Mouse (Mus musculus): ENCODE results near the gene Spns3. TPM values are rescaled to one million over a fixed set of nuclear protein-coding genes. Genes with fewer than 3 reads are reported as not detected.
"Not testable (repeated sequence)": the region's sequence is repeated elsewhere in the genome, so short reads cannot be mapped to it uniquely, and the experiment has no call there.

The Spns3 gene
- total RNA-seq, 2 experiments from 2014 or later = 0.10 TPM; not detected in 1

DNA sequence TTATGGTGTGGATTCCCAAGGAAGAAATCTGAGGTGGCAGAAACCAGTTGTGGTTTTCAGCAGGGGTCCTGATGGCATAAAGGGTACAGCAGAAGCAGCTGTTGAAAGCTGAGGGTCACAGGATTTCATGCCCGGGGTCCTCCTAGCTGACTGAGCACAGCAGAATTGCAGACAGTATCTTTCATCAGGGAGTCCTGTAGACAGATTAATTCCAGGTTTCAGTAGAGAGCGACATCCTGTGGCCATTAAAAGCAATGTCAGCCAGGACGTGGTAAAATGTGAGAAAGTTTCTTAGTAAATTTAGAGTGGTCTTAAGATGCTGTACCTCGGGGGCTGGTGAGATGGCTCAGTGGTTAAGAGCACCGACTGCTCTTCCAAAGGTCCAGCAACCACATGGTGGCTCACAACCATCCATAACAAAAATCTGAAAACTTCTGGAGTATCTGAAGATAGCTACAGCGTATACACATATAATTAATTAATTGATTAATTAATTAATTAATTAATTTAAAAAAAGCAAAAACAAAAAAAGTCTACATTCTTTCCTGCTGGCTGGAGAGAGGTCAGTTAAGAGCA is 14.0 kb upstream of the Spns3 start:
- DNase-seq = no peak
- intact Hi-C loops (cut with DNase I; ENCODE audit: low total_unique reads) = loop anchor here (5.0 kb wide), 3 partner anchors 72 to 127 kb away; partner anchors contain the start of gene Ggt6

DNA sequence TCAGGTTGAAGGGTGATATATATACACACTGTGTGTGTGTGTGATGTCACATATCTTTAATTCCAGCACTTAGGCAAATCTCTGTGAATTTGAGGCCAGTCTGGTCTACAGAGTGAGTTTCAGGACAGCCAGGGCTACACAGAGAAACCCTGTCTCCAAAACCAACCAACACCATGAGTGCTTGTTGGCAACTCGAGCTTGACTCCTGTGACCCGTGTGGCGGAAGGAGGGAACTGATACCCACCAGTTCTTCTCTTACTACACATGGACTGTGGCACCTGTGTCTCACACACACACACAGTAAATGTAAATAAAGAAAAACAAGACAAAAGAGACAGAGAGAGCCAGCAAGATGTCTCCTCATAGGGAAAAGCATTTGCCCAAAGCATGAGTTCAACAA is 10.4 kb upstream of the Spns3 start:
- DNase-seq = no peak
- intact Hi-C loops (cut with DNase I; ENCODE audit: low total_unique reads) = loop anchor here (5.0 kb wide), 3 partner anchors 68 to 123 kb away; partner anchors contain the start of gene Ggt6

DNA sequence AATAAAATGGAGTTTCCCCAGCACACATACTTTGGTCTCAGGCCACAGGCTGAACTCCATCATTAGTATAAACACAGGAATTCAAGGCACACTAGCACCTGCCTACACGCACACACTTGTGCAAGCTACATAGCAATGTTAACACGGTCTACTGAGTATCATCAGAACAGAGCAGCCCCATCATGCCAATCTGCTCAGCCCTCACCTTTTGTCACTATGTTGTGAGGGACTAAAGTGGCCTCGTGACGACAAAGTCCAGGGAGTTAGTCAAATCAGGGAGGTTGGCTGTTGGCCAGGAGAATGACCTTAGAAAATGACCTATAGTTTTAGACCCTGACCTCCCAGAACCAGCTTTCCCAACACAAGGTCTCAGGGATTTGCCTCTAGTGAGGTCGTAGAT is 7.8 kb upstream of the Spns3 start:
- DNase-seq = no peak
- intact Hi-C loops (cut with DNase I; ENCODE audit: low total_unique reads) = loop anchor here (10.0 kb wide), 1 partner anchor 333 kb away; no protein-coding TSS in a partner anchor

DNA sequence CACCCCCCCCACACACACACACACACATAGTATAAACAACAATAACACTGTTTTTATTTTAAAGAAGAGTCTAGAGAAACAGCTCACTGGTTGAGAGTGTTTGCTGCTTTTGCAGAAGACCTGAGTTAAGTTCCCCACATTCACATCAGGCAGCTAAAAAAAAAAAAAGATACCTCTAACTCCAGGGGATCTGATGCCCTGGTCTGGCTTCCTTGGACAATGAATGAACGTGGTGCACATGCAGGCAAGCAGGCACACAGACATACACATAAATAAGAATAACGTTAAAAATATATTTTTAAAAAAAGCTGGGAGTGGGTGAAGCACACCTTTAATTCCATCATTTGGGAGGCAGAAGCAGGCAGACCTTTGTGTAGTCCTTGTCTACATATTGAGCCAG is 6.6 kb upstream of the Spns3 start:
- DNase-seq = no peak

DNA sequence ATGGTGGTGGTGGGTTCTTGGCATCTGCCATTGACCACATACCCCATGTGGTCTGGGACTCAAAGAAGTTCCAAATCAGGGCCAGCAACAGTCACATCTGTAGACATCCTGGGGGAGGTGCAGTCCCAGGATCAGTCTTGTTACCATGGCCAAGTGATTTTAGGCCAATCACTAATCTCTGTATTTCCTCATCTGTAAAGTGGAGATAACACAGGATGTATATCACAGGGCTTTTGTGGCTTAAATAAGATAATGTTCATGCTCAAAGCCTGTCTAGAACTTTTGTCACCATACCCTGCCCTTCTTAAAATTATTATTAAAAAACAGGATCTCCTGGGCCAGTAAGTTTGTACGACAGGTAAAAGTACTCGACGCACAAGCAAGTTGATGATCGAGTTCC is 6.2 kb upstream of the Spns3 start:
- intact Hi-C loops (cut with DNase I; ENCODE audit: low total_unique reads) = loop anchor here (10.0 kb wide), 1 partner anchor 332 kb away; no protein-coding TSS in a partner anchor
- no peak for DNase-seq

More for the DNA sequence above, 6.6 kb upstream of the Spns3 start:
- intact Hi-C loops (cut with DNase I; ENCODE audit: low total_unique reads) = loop anchor here (10.0 kb wide), 1 partner anchor 332 kb away; no protein-coding TSS in a partner anchor

DNA sequence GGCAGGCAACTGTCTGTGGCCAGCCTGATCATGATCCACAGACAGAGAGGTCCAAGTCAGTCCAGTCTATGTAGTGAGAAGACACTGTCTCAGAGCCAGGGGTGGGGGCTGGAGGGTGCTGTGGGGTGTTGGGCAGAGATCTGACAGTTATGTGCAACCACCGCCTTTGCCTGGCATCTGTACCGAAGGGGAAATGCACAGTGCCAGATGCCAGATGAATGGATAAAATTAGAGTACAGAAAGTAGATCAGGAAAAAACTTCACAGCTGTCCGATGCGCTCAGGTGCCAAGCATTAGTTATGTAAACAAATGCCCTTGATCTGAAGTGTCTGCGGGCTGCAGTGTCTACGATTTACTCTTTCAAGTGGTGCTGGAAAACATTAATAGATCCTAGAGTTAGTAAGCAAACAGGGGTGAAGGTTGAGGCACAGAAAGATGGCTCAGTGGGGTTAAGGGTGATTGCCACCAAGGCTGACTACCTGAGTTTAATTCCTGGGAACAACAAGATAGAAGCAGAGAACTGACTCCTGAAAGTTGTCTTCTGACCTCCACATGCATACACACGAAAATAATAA is 1.3 kb upstream of the Spns3 start:
- intact Hi-C loops (cut with DNase I; ENCODE audit: low total_unique reads) = loop anchor here (10.0 kb wide), 1 partner anchor 327 kb away; no protein-coding TSS in a partner anchor
- peak; percentile 35 for DNase-seq

DNA sequence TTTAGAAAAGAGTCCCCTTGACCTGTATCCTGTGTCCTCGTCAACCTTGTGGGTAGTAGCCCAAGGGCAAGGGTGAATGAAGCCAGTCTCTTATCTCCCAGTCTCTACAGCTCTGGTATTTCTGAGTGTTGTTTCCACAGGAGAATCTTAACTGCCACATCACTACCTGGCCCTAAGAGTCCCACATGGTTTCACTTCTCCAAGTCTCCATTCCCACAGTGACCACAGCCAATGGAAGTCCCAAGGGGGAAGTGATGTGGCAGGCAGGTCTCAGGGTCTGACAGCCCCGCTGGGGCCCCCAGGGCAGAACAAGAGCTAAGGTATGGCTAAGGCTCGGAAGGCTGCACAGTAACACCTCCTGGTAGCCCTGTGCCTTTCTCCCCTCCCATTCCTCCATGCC is 3.1 kb downstream of the Spns3 start:
- intact Hi-C loops (cut with DNase I; ENCODE audit: low total_unique reads) = no loop called here
- no peak for DNase-seq

DNA sequence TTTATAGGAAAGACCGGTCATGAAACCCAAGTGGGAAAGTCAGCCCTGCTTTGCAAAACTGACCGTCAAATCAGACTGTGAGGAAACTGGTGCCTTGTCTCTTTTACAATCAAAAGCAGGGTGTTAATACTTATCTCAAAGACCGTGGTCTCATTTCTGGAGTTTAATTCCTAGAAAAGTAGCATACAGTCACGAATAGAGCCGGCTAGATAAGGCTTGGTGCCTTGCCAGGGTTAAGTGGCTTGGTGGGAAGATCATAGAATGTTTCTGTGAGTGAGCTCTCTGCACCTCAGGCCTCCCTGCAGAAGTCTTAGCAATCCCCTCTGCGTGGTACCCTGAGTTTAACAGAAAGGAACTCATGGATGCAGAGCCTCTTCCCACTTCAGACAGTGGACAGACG is 5.6 kb downstream of the Spns3 start:
- DNase-seq = no peak
- intact Hi-C loops (cut with DNase I; ENCODE audit: low total_unique reads) = no loop called here

DNA sequence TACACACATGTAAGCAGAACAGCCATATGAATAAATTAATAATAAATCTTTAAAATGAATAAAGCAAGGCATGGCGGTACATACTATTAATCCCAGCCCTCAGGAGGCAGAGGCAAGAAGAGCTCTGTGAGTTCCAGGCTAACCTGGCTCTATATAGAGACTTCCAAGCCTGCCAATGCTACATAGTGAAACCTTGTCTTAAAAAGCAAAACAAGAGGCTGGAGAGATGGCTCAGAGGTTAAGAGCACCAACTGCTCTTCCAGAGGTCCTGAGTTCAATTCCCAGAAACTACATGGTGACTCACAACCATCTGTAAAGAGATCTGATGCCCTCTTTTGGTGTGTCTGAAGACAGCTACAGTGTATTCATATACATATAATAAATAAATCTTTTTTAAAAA is 6.6 kb downstream of the Spns3 start:
- intact Hi-C loops (cut with DNase I; ENCODE audit: low total_unique reads) = not testable (repeated sequence)

DNA sequence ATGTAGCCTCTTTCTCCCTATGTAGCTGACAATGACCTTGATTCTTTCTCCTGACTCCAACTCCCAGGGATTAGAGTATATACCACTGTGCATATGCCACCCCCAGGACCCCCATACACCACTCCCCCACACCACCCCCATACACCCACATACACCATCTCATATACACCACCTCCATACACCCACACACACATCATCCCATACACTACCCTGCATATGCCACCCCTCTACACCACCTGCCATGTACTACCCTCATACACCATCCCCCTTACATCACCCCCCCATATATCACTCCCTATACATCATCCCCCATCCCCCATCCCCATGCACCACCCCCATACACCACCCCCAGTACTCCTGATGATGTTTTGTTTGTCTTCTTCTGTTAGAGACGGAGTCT is 7.7 kb downstream of the Spns3 start:
- no peak for DNase-seq
- intact Hi-C loops (cut with DNase I; ENCODE audit: low total_unique reads) = no loop called here

More for the DNA sequence above, 6.6 kb downstream of the Spns3 start:
- not testable (repeated sequence) for DNase-seq

DNA sequence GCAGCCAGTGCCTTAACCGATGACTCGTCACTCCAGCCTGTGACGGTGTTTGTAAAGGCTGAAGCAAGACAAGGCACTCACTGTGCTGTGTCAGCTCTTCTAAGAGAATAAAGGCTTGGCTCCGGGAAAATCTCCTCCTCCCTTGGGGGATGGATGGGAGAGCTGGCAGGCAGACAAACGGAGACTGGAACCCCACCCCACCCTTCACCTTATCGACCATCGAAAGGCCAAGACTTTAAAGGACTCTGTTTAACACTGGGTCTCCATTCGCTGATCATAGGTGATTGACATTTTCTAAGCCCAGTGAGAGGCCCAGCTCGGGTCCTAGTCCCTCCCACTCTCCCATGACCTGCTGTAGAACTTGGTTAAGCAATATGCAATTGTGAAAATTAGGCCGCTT is 8.4 kb downstream of the Spns3 start:
- DNase-seq = no peak
- intact Hi-C loops (cut with DNase I; ENCODE audit: low total_unique reads) = no loop called here

DNA sequence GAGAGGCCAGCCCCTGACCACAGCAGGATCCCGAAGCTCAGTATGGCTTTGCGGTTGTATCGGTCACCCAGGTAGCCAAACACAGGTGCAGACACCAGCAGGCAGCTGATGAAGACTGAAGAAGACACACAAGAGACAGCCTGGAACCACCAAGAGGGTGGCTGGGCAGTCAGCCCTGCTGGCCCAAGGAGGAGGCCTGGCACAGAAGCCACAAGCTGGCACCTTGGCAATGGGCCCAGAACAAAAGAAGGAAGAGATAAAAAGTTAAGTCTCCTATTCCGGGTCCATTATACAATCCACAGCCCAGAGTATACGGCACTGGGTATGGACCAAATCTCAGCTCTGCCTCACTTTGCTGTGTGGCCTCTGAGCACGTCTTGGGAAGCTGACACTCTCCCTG is 9.9 kb downstream of the Spns3 start:
- intact Hi-C loops (cut with DNase I; ENCODE audit: low total_unique reads) = no loop called here
- peak; percentile 34 for DNase-seq

DNA sequence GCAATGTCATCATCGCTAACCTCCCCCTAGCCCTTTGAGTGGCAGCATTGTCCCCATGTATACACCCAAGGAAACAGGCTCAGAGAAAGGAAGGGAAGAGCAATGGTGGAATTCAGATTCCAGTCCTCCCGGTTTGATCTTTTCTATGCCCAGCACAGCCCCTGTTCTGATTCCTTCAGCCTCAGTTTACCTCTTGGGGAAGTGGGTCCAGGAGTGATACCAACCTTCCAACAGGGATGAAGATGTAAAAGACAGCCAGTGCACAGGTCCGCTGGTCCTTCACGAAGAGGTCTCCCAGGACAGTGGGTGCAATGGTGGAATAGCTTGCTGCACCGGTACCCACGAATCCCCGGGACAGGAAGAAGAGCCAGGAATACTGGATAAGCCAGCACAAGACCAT is 11.5 kb downstream of the Spns3 start:
- intact Hi-C loops (cut with DNase I; ENCODE audit: low total_unique reads) = no loop called here
- DNase-seq = no peak

DNA sequence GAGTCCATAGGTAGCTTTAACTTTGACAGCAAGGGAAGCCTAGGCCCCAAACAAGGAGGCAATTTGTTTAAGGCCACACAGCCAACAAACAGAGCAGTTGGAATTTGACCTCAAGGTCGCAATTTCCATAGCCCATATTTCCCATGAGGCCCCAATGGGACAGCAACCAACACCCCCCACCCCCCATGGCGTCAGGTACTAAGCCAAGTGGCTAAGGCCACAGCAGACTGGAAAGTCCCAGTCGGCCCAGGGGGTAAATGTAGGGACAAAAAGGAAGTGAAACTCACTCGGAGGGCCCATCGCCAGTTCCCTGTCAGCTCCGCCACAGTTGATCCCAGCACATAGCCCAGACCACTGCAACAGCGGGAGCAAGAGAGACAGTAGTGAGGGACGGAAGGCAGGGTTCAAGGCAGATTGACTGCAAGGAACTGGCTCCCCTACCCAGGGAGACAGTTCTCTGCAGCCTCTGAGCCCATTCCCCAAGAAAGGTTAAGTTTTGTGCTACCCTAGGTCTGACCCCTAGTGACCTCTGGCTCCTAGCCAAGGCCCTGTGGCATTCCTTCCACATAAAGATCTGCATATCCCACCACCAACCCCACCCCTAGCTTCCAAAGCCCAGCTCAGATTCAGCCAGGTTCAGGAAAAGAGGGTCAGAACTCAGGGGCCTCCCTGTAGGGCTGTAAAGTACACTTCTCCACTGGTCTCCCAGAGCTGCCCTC is 12.1 kb downstream of the Spns3 start:
- DNase-seq = no peak
- intact Hi-C loops (cut with DNase I; ENCODE audit: low total_unique reads) = no loop called here

DNA sequence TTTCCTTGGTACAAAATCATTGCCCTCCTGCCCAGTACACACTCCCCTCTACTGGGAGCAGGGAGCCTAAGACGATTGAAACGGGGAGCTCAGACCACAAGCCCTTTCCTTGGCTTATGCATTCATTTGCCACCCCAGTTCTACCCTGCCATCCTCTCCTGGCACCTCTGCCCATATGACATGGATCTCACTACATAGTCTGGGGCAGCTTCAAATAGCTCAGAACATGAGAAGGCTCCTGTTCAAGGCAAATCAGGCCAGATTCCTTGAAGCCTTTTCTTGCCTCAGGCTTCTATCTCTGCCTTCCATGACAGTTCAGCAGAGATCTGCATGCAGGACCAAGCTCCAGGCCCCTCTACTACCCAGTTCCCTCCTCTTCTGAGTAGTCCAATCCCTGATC is 12.8 kb downstream of the Spns3 start:
- intact Hi-C loops (cut with DNase I; ENCODE audit: low total_unique reads) = no loop called here
- no peak for DNase-seq

DNA sequence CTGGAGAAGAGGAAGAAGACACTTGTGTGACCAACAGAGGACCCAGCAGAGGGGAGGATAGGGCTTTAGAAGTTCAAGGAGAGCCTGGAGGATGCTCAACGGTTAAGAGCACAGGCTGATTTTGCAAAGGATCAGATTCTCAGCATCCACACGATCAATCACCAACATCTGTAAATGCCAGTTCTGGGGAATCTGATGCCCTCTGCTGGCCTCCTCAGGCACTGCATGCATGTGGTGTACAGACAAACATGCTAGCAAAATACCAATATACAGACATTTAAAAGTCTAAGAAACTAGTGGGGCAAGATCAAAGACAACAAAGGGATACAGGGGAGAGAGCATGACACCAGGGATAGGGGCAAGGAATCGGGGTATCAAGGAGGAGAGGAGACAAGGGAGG is 14.8 kb downstream of the Spns3 start:
- DNase-seq = no peak
- intact Hi-C loops (cut with DNase I; ENCODE audit: low total_unique reads) = no loop called here

DNA sequence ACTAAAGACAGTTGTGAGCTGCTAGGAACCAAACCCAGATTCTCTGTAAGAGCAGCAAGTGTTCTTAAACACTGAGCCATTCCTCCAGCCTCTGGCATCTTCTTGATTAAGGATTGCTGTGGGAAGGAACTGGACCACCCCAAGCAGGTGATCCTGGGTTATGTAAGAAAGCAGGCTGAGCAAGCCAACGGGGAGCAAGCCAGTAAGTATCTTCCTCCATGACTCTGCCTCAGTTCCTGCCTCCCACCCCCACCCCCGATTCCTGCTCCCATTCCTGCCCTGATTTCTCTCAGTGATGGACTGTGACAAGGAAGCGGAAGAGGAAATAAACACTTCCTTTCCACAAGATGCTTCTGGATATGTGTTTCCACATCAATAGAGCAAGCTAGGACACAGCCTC is 17.4 kb downstream of the Spns3 start:
- intact Hi-C loops (cut with DNase I; ENCODE audit: low total_unique reads) = no loop called here
- DNase-seq = no peak

DNA sequence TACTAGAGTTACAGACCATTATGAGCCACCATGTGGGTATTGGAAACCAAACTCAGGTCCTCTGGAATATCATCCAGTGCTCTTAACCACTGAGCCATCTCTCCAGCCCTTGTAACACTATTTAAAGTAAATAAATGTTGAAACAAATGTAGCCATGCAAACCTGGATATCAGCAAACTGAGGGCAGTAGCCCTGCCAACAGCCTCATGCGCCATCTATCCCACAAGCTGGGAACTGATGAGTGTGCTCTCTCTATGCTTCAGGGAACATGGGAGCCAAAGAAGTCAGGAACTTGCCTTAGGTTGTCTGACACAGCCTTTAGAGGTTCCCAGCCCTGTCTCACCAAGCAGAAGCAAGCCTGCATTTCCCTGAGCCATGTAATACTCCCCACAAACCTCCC is 18.7 kb downstream of the Spns3 start:
- intact Hi-C loops (cut with DNase I; ENCODE audit: low total_unique reads) = no loop called here
- DNase-seq = no peak

DNA sequence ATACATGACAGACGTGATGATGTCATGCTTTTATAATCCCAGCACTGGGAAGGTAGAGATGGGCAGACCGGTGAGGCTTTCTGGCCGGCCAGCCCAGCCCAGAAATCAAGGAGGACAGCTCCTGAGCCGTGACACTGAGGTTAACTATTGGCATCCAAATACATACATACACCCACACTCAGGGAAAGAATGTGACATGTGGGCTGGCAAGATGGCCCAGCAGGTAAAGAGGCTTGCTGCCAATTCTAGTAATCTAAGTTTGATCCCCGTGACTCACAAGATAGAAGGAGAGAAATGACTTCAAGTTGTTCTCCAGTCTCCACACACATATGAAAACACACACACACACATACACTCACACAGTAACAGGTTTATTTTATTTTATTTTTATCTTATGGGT is 19.2 kb downstream of the Spns3 start:
- intact Hi-C loops (cut with DNase I; ENCODE audit: low total_unique reads) = no loop called here
- no peak for DNase-seq

DNA sequence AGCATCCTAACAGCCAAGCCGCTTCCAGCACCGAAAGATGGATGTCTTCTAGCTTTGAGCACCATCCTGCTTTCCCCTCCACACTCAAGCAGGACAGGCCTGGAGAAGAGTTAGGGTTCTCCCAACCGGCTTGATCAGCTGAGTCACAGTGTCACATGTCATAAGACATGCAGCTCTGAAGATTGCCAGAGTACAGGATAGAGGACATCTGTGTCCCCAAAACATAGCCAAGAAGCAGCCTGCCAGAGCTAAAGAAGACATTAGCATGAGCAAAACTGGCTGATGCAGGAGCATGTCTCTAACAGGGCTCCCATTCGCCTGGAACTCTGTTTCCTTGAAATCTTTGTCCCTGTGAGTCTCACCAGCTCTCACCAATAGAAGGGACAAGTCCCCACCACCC is 24.1 kb downstream of the Spns3 start:
- intact Hi-C loops (cut with DNase I; ENCODE audit: low total_unique reads) = no loop called here
- DNase-seq = no peak

DNA sequence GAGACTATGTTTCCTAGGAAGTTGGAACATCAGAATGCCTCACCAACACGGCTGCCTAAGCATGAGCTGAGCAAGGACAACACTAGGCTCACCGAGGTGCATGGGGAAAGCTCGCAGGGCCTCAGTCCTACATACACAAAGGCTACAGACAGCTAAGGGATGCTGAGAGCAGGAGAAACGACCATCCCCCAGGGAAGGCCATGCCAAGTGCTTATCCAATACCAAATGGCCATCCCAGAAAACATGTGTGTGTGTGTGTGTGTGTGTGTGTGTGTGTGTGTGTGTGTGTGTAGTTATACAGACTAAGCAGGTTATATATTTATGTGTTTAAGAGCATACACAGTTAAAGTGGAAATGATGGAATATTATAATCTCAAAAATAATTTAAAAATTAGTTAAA is 26.6 kb downstream of the Spns3 start:
- no peak for DNase-seq
- intact Hi-C loops (cut with DNase I; ENCODE audit: low total_unique reads) = no loop called here
